Mouse (Mus musculus): Measurements from ENCODE around the gene Cd300lb.

GRCm38 (mm10) chr11:114880589-114880988 lies 53.6 kb downstream of the Cd300lb start:
- TF ChIP-seq GATA1 (IDR thresholded peaks at IDR 0.05; ENCODE audit: low read length) = no peak
- no peak for TF ChIP-seq TAL1 (IDR thresholded peaks at IDR 0.05; ENCODE audit: low read length)
